Mouse (Mus musculus) ES-Bruce4 (cell line): ENCODE data around the gene Irs1.

Experiments
- CTCF ChIP-seq: IDR thresholded peaks from one replicate; pipeline ENCODE4 v1.8.1; 2011; ENCODE audit warnings: low read depth, low read length
- EP300 ChIP-seq: IDR thresholded peaks from 2 replicates; pipeline ENCODE4 v1.6.1; 2011; ENCODE audit warnings: low read depth, low read length; ENCODE audit not compliant: insufficient read depth

GRCm38 (mm10) chr1:82247221-82247951, 43.8 kb downstream of the Irs1 start:
- TF ChIP-seq EP300 (no peak), CTCF (no peak)
